Mouse (Mus musculus) heart, embryonic 13.5 days (tissue): ENCODE data around the gene Toe1. TPM values are rescaled to one million over a fixed set of nuclear protein-coding genes. Genes with fewer than 3 reads are reported as not detected.

Source experiments
- ATAC-seq: fragments of 200-750 bp; cut with Nextera tagmentation; 2 replicates; pipeline ENCODE4 v1.8.0; 2017; ENCODE audit warnings: moderate TSS enrichment; ENCODE audit not compliant: insufficient number of reproducible peaks, low FRiP score, low TSS enrichment; ENCODE audit errors: extremely low read depth
- H3K27ac ChIP-seq: fragments of 300-500 bp; sonication (generic); replicated peaks from 2 replicates; pipeline ENCODE4 v1.5.1; 2015; ENCODE audit warnings: moderate library complexity, mild to moderate bottlenecking, inconsistent platforms
- H3K27me3 ChIP-seq: fragments of 300-500 bp; sonication (generic); replicated peaks from 2 replicates; pipeline ENCODE4 v1.6.1; 2015; ENCODE audit warnings: mild to moderate bottlenecking, inconsistent platforms
- H3K36me3 ChIP-seq: fragments of 300-500 bp; sonication (generic); 2 replicates; pipeline ENCODE4 v1.6.1; 2015; ENCODE audit warnings: mild to moderate bottlenecking, inconsistent platforms
- H3K4me1 ChIP-seq: fragments of 300-500 bp; sonication (generic); 2 replicates; pipeline ENCODE4 v1.6.1; 2015; ENCODE audit warnings: inconsistent platforms
- H3K4me2 ChIP-seq: fragments of 300-500 bp; sonication (generic); 2 replicates; pipeline ENCODE4 v1.6.1; 2015; ENCODE audit warnings: inconsistent platforms, mild to moderate bottlenecking, moderate library complexity
- H3K4me3 ChIP-seq: fragments of 300-500 bp; sonication (generic); 2 replicates; pipeline ENCODE4 v1.5.1; 2015; ENCODE audit warnings: moderate library complexity, mild to moderate bottlenecking, inconsistent platforms
- H3K9ac ChIP-seq: fragments of 300-500 bp; sonication (generic); 2 replicates; pipeline ENCODE4 v1.6.1; 2015; ENCODE audit warnings: inconsistent platforms, mild to moderate bottlenecking, moderate library complexity
- H3K9me3 ChIP-seq: fragments of 300-500 bp; sonication (generic); 2 replicates; pipeline ENCODE4 v1.6.1; 2016; ENCODE audit warnings: inconsistent platforms
- WGBS: fragments of 180-500 bp; shearing (Covaris S2); methylation state at CpG from one replicate; pipeline ENCODE4 v1.1.7; 2015; ENCODE audit warnings: mixed read lengths; 5-methylcytosine and 5-hydroxymethylcytosine counted together
- polyA plus RNA-seq: library from polyadenylated mRNA; unstranded; fragments of >200 nt; fragmentation: Nextera tagmentation; extraction: Ambion mirVana; gene quantifications from 2 replicates; pipeline ENCODE4 v1.2.1, GENCODE M21; 2015

The Toe1 gene
- polyA plus RNA-seq, 1 experiment from 2014 or later: 21.1 TPM

GRCm38 (mm10) chr4:116824541-116825004 lies 17.1 kb upstream of the Toe1 start:
- no peak for ATAC-seq
- Histone ChIP-seq H3K4me3 (peak overlapping the region; percentile 65), H3K27ac (peak overlapping the region; percentile 80), H3K9me3 (no peaks in the 10 kb centered on the region), H3K36me3 (no peaks in the 10 kb centered on the region), H3K9ac (peak overlapping the region; percentile 85), H3K4me2 (peak overlapping the region; percentile 77), H3K4me1 (peaks cover 23% of the 10 kb centered on the region), H3K27me3 (peaks cover 16% of the 10 kb centered on the region)
- 1% methylated on average over 29 of the region's 29 CpGs for WGBS

GRCm38 (mm10) chr4:116821694-116822016 lies 14.2 kb upstream of the Toe1 start, which contains the start of gene Hpdl:
TSS of gene Hpdl (minus strand) at chr4:116821707.
- Histone ChIP-seq H3K9me3 (no peaks in the 10 kb centered on the region), H3K4me2 (peak within 1 kb of the TSS; percentile 100), H3K36me3 (peaks cover 22% of the 10 kb centered on the region), H3K27me3 (peaks cover 26% of the 10 kb centered on the region), H3K9ac (peak within 1 kb of the TSS; percentile 79), H3K4me3 (peak within 1 kb of the TSS; percentile 64), H3K4me1 (peaks cover 23% of the 10 kb centered on the region), H3K27ac (no peak within 1 kb of the TSS)
- no peak for ATAC-seq
- WGBS: 11% methylated on average over 9 of the region's 9 CpGs

- peak overlapping the region; percentile 79 for H3K9ac ChIP-seq
- peak; percentile 59; the same call in 1 of the 2 replicates for ATAC-seq
- H3K27ac ChIP-seq: no peak overlapping the region
- peak overlapping the region; percentile 64 for H3K4me3 ChIP-seq
- H3K4me2 ChIP-seq: peak overlapping the region; percentile 100
- H3K4me1 ChIP-seq: peaks cover 23% of the 10 kb centered on the region
- no peaks in the 10 kb centered on the region for H3K9me3 ChIP-seq
- peaks cover 26% of the 10 kb centered on the region for H3K27me3 ChIP-seq
- H3K36me3 ChIP-seq: peaks cover 28% of the 10 kb centered on the region
- under 1% methylated on average over 51 of the region's 51 CpGs for WGBS
These were observed 13.7 kb upstream of the Toe1 start for GRCm38 (mm10) chr4:116820902-116821693.

- peak overlapping the region; percentile 100 for H3K4me2 ChIP-seq
- peaks cover 26% of the 10 kb centered on the region for H3K27me3 ChIP-seq
- no peak for ATAC-seq
- no peaks in the 10 kb centered on the region for H3K9me3 ChIP-seq
- H3K27ac ChIP-seq: no peak overlapping the region
- WGBS: 23% methylated on average over 32 of the region's 32 CpGs
- H3K4me1 ChIP-seq: peaks cover 17% of the 10 kb centered on the region
- peak overlapping the region; percentile 79 for H3K9ac ChIP-seq
- H3K4me3 ChIP-seq: peak overlapping the region; percentile 64
- peaks cover 28% of the 10 kb centered on the region for H3K36me3 ChIP-seq
These were observed 12.8 kb upstream of the Toe1 start for GRCm38 (mm10) chr4:116819968-116820901.

GRCm38 (mm10) chr4:116817486-116817885 lies 10.0 kb upstream of the Toe1 start:
- H3K4me3 ChIP-seq: no peak overlapping the region
- WGBS: 81% methylated on average over 6 of the region's 6 CpGs
- no peak overlapping the region for H3K9ac ChIP-seq
- H3K9me3 ChIP-seq: no peaks in the 10 kb centered on the region
- H3K4me2 ChIP-seq: no peak overlapping the region
- H3K4me1 ChIP-seq: peaks cover 10% of the 10 kb centered on the region
- ATAC-seq: no peak
- H3K27me3 ChIP-seq: peaks cover 26% of the 10 kb centered on the region
- H3K27ac ChIP-seq: no peak overlapping the region
- H3K36me3 ChIP-seq: peaks cover 28% of the 10 kb centered on the region

GRCm38 (mm10) chr4:116815276-116815675 lies 7.8 kb upstream of the Toe1 start:
- Histone ChIP-seq H3K4me1 (no peaks in the 10 kb centered on the region), H3K9ac (no peak overlapping the region), H3K36me3 (peaks cover 28% of the 10 kb centered on the region), H3K4me3 (no peak overlapping the region), H3K9me3 (no peaks in the 10 kb centered on the region), H3K27me3 (peaks cover 17% of the 10 kb centered on the region), H3K4me2 (no peak overlapping the region), H3K27ac (no peak overlapping the region)
- ATAC-seq: no peak
- 71% methylated on average over 5 of the region's 5 CpGs for WGBS

GRCm38 (mm10) chr4:116811012-116811411 lies 3.6 kb upstream of the Toe1 start:
- Histone ChIP-seq H3K4me3 (no peak overlapping the region), H3K27ac (no peak overlapping the region), H3K27me3 (no peaks in the 10 kb centered on the region), H3K4me1 (peaks cover 10% of the 10 kb centered on the region), H3K36me3 (peaks cover under 1% of the 10 kb centered on the region; the same call in 1 of the 2 replicates), H3K4me2 (no peak overlapping the region), H3K9me3 (no peaks in the 10 kb centered on the region), H3K9ac (no peak overlapping the region)
- WGBS: 64% methylated on average over 3 of the region's 3 CpGs
- ATAC-seq: no peak

- no peak overlapping the region for H3K4me3 ChIP-seq
- no peaks in the 10 kb centered on the region for H3K27me3 ChIP-seq
- peaks cover 38% of the 10 kb centered on the region for H3K36me3 ChIP-seq
- H3K27ac ChIP-seq: no peak overlapping the region
- WGBS: 26% methylated on average over 5 of the region's 5 CpGs
- H3K4me2 ChIP-seq: no peak overlapping the region
- H3K9me3 ChIP-seq: no peaks in the 10 kb centered on the region
- H3K4me1 ChIP-seq: peaks cover 13% of the 10 kb centered on the region
- no peak for ATAC-seq
- no peak overlapping the region for H3K9ac ChIP-seq
These were observed 7.5 kb downstream of the Toe1 start for GRCm38 (mm10) chr4:116799901-116800300.

GRCm38 (mm10) chr4:116796442-116797110 lies 10.9 kb downstream of the Toe1 start:
- no peak for ATAC-seq
- peaks cover 13% of the 10 kb centered on the region for H3K4me1 ChIP-seq
- H3K4me2 ChIP-seq: no peak overlapping the region
- no peaks in the 10 kb centered on the region for H3K27me3 ChIP-seq
- no peak overlapping the region for H3K4me3 ChIP-seq
- H3K36me3 ChIP-seq: peaks cover 7% of the 10 kb centered on the region
- no peaks in the 10 kb centered on the region for H3K9me3 ChIP-seq
- 35% methylated on average over 1 of the region's 1 CpGs for WGBS
- peak overlapping the region; percentile 47; the same call in 1 of the 2 replicates for H3K9ac ChIP-seq
- H3K27ac ChIP-seq: peak overlapping the region; percentile 72

- Histone ChIP-seq H3K27ac (no peak overlapping the region), H3K4me1 (peaks cover 13% of the 10 kb centered on the region), H3K4me2 (no peak overlapping the region), H3K4me3 (no peak overlapping the region), H3K27me3 (no peaks in the 10 kb centered on the region), H3K36me3 (no peaks in the 10 kb centered on the region), H3K9ac (no peak overlapping the region), H3K9me3 (no peaks in the 10 kb centered on the region)
- 67% methylated on average over 2 of the region's 2 CpGs for WGBS
- no peak for ATAC-seq
These were observed 13.2 kb downstream of the Toe1 start for GRCm38 (mm10) chr4:116794273-116794672.

- Histone ChIP-seq H3K4me1 (peaks cover 13% of the 10 kb centered on the region), H3K4me3 (no peak overlapping the region), H3K4me2 (no peak overlapping the region), H3K36me3 (no peaks in the 10 kb centered on the region), H3K27ac (no peak overlapping the region), H3K9me3 (no peaks in the 10 kb centered on the region), H3K27me3 (no peaks in the 10 kb centered on the region), H3K9ac (no peak overlapping the region)
- 86% methylated on average over 8 of the region's 8 CpGs for WGBS
- no peak for ATAC-seq
These were observed 15.0 kb downstream of the Toe1 start for GRCm38 (mm10) chr4:116792453-116792852.
